In genomic region chr1:155741378-155741945, GRCm38 (mm10) we compare ENCODE assay signal across 9 mouse cellular contexts. TPM values are rescaled to one million over a fixed set of nuclear protein-coding genes. Genes with fewer than 3 reads are reported as not detected.
DNase-seq lines count a peak whose midpoint lies in the region; ATAC-seq and TF ChIP-seq lines count a peak whose summit lies in the region.
"Had no signal": no experiment of that assay in that cellular context is flagged by ENCODE, and none has a peak within 500 bp of the region (broad histone marks: within the 10 kb centered on the region; RNA-seq: fewer than 3 reads in every experiment).

No protein-coding gene starts in this region.

- peaks cover 90% of the 10 kb centered on the region for H3K27me3 ChIP-seq in E14TG2a.4 (ENCODE audit: insufficient read depth, low read length)
- H3K27me3 ChIP-seq in hindbrain, embryonic 12.5 days = peaks cover 92% of the 10 kb centered on the region
- peaks cover 88% of the 10 kb centered on the region for H3K27me3 ChIP-seq in midbrain, embryonic 12.5 days

- intact Hi-C loops in gastrocnemius, adult 2 months (cut with DNase I) = no loop called here
- intact Hi-C loops in gastrocnemius, postnatal 36 days (cut with DNase I) = no loop called here

- H3K9me3 ChIP-seq in E14TG2a.4 (ENCODE audit: low read length) = no peaks in the 10 kb centered on the region
- H3K9me3 ChIP-seq in hindbrain, embryonic 12.5 days (replicated peaks) = no peaks in the 10 kb centered on the region
- H3K9me3 ChIP-seq in midbrain, embryonic 12.5 days = no peaks in the 10 kb centered on the region

- H3K36me3 ChIP-seq in E14TG2a.4 (ENCODE audit: insufficient read depth, low read length) = no peaks in the 10 kb centered on the region
- no peaks in the 10 kb centered on the region for H3K36me3 ChIP-seq in hindbrain, embryonic 12.5 days
- H3K36me3 ChIP-seq in midbrain, embryonic 12.5 days = no peaks in the 10 kb centered on the region

- under 1% methylated on average over 34 of the region's 34 CpGs for WGBS in hindbrain, embryonic 12.5 days
- under 1% methylated on average over 34 of the region's 34 CpGs for WGBS in midbrain, embryonic 12.5 days

- no peak overlapping the region for H3K9ac ChIP-seq in hindbrain, embryonic 12.5 days
- 0 out of 2 replicates have a peak overlapping the region, but pooled peaks have one; percentile 44 for H3K9ac ChIP-seq in midbrain, embryonic 12.5 days (replicated peaks)

- peak overlapping the region; percentile 71 for H3K4me3 ChIP-seq in gastrocnemius, adult 2 months
- H3K4me3 ChIP-seq in E14TG2a.4 (replicated peaks; ENCODE audit: low read length) = peak overlapping the region; percentile 65
- peak overlapping the region; percentile 44 for H3K4me3 ChIP-seq in hindbrain, embryonic 12.5 days
- peak overlapping the region; percentile 51 for H3K4me3 ChIP-seq in midbrain, embryonic 12.5 days

- no peak for TF ChIP-seq CTCF in gastrocnemius, adult 2 months (IDR thresholded peaks at IDR 0.05)
- TF ChIP-seq CTCF in E14TG2a.4 (conservative IDR thresholded peaks at IDR 0.05; ENCODE audit: low read length) = no peak

- H3K4me1 ChIP-seq in E14TG2a.4 (replicated peaks; ENCODE audit: low read depth, low read length) = peaks cover 49% of the 10 kb centered on the region
- H3K4me1 ChIP-seq in hindbrain, embryonic 12.5 days = peaks cover 27% of the 10 kb centered on the region
- H3K4me1 ChIP-seq in midbrain, embryonic 12.5 days = peaks cover 36% of the 10 kb centered on the region

- no peak for DNase-seq in gastrocnemius, adult 2 months
- DNase-seq in gastrocnemius, postnatal 36 days = no peak
- no peak for DNase-seq in ovary, postnatal 14 days (ENCODE audit: low spot score)
- DNase-seq in cerebellum, adult 9-10 months = no peak
- no peak for DNase-seq in lung, postnatal 4 days

- peak; percentile 36 for ATAC-seq in hindbrain, embryonic 12.5 days (ENCODE audit: low FRiP score)
- peak; percentile 27; the same call in 1 of the 2 replicates for ATAC-seq in midbrain, embryonic 12.5 days (ENCODE audit: low FRiP score, low read depth)

- H3K4me2 ChIP-seq in hindbrain, embryonic 12.5 days (replicated peaks) = peak overlapping the region; percentile 81
- peak overlapping the region; percentile 88 for H3K4me2 ChIP-seq in midbrain, embryonic 12.5 days (replicated peaks)

- no peak overlapping the region for H3K27ac ChIP-seq in gastrocnemius, adult 2 months
- peak overlapping the region; percentile 26; the same call in 1 of the 2 replicates for H3K27ac ChIP-seq in hindbrain, embryonic 12.5 days
- H3K27ac ChIP-seq in midbrain, embryonic 12.5 days (replicated peaks) = no peak overlapping the region

RNA-seq across cellular contexts. Expression of gene Lhx4, which starts 10.0 kb away (rescaled TPM):
- total RNA-seq in gastrocnemius, adult 2 months (2021) = not detected
- total RNA-seq in gastrocnemius, postnatal 36 days (2021) = not detected
- polyA plus RNA-seq in hindbrain, embryonic 12.5 days (2016; fragmentation: Nextera tagmentation; extraction: Ambion mirVana) = 8.6 and 9.7 TPM in 2 replicates
- polyA plus RNA-seq in midbrain, embryonic 12.5 days (2016; fragmentation: Nextera tagmentation; extraction: Ambion mirVana) = 1.6 and 3.5 TPM in 2 replicates
- total RNA-seq: left cerebral cortex, adult 18-20 months had no signal
